10 mouse cellular contexts compared by ENCODE assay signal in genomic region chr8:13705668-13706067, GRCm38 (mm10). TPM values are rescaled to one million over a fixed set of nuclear protein-coding genes. Genes with fewer than 3 reads are reported as not detected.
DNase-seq lines count a peak whose midpoint lies in the region; ATAC-seq and TF ChIP-seq lines count a peak whose summit lies in the region.
"Had no signal": no experiment of that assay in that cellular context is flagged by ENCODE, and none has a peak within 500 bp of the region (broad histone marks: within the 10 kb centered on the region; RNA-seq: fewer than 3 reads in every experiment).

Gene Cfap97d2 (plus strand): TSS chr8:13705889.

- peak; percentile 77 to 81 for DNase-seq in cerebellum, postnatal 14 days
- no peak for DNase-seq in cerebellum, adult 11 months
- no peak for DNase-seq in heart, postnatal 0 days (ENCODE audit: low spot score)
- peak; percentile 56 for DNase-seq in left cerebral cortex, adult 11 months (ENCODE audit: low spot score)
- peak; percentile 46 for DNase-seq in stomach, postnatal 0 days (ENCODE audit: low spot score)

- H3K4me1 ChIP-seq in heart, postnatal 0 days (ENCODE audit: control insufficient read depth, insufficient read depth): peaks cover 16% of the 10 kb centered on the region; the same call in 1 of the 2 replicates
- peaks cover 9% of the 10 kb centered on the region for H3K4me1 ChIP-seq in midbrain, embryonic 16.5 days (ENCODE audit: control insufficient read depth, insufficient read depth, low read length)
- no peaks in the 10 kb centered on the region for H3K4me1 ChIP-seq in stomach, postnatal 0 days (replicated peaks; ENCODE audit: control insufficient read depth, insufficient read depth)

- TF ChIP-seq EP300 in heart, postnatal 0 days (IDR thresholded peaks at IDR 0.05; ENCODE audit: low read depth): no peak
- no peak for TF ChIP-seq EP300 in stomach, postnatal 0 days (optimal IDR thresholded peaks at IDR 0.05)

- H3K27me3 ChIP-seq in heart, postnatal 0 days (ENCODE audit: control insufficient read depth, insufficient read depth, low read length): no peaks in the 10 kb centered on the region
- no peaks in the 10 kb centered on the region for H3K27me3 ChIP-seq in midbrain, embryonic 16.5 days (ENCODE audit: control insufficient read depth, insufficient read depth, low read depth, low read length)
- no peaks in the 10 kb centered on the region for H3K27me3 ChIP-seq in stomach, postnatal 0 days (ENCODE audit: control insufficient read depth, insufficient read depth, low read length)

- H3K9me3 ChIP-seq in heart, postnatal 0 days (replicated peaks; ENCODE audit: control insufficient read depth, low read length): no peaks in the 10 kb centered on the region
- no peaks in the 10 kb centered on the region for H3K9me3 ChIP-seq in midbrain, embryonic 16.5 days (replicated peaks; ENCODE audit: control insufficient read depth, low read length, poor library complexity, severe bottlenecking)
- no peaks in the 10 kb centered on the region for H3K9me3 ChIP-seq in stomach, postnatal 0 days (ENCODE audit: control insufficient read depth, low read length)

- ATAC-seq in CD4-positive, CD25-positive, alpha-beta regulatory T cell, adult 4 months: peak; percentile 67
- 0 out of 2 replicates have a peak, but pooled peaks have one; percentile 39 for ATAC-seq in common myeloid progenitor, adult 5-6 weeks (replicated peaks; ENCODE audit: low read depth, poor library complexity, severe bottlenecking)
- peak; percentile 78 for ATAC-seq in heart, postnatal 0 days (ENCODE audit: insufficient read depth, low read depth)
- peak; percentile 99 for ATAC-seq in midbrain, embryonic 16.5 days
- ATAC-seq in stomach, postnatal 0 days (ENCODE audit: low FRiP score, low TSS enrichment): peak; percentile 35; the same call in 1 of the 2 replicates

- H3K36me3 ChIP-seq in heart, postnatal 0 days (replicated peaks; ENCODE audit: control insufficient read depth, insufficient read depth, low read length): no peaks in the 10 kb centered on the region
- H3K36me3 ChIP-seq in midbrain, embryonic 16.5 days (ENCODE audit: control insufficient read depth, insufficient read depth, low read length): no peaks in the 10 kb centered on the region
- H3K36me3 ChIP-seq in stomach, postnatal 0 days (ENCODE audit: control insufficient read depth, insufficient read depth, low read length): no peaks in the 10 kb centered on the region

- 30% methylated on average over 5 of the region's 5 CpGs for WGBS in heart, postnatal 0 days
- 2% methylated on average over 5 of the region's 5 CpGs for WGBS in midbrain, embryonic 16.5 days
- WGBS in stomach, postnatal 0 days: 18% methylated on average over 5 of the region's 5 CpGs

- H3K27ac ChIP-seq in heart, postnatal 0 days (ENCODE audit: low read depth): no peak within 1 kb of the TSS
- peak within 1 kb of the TSS; percentile 85 for H3K27ac ChIP-seq in midbrain, embryonic 16.5 days (ENCODE audit: low read length)
- no peak within 1 kb of the TSS for H3K27ac ChIP-seq in stomach, postnatal 0 days (replicated peaks)

- no peak within 1 kb of the TSS for H3K9ac ChIP-seq in heart, postnatal 0 days (replicated peaks; ENCODE audit: low read depth, low read length)
- H3K9ac ChIP-seq in midbrain, embryonic 16.5 days (ENCODE audit: low read depth, low read length): peak within 1 kb of the TSS; percentile 54; the same call in 1 of the 2 replicates
- no peak within 1 kb of the TSS for H3K9ac ChIP-seq in stomach, postnatal 0 days (ENCODE audit: low read length)

- H3K4me3 ChIP-seq in heart, postnatal 0 days (ENCODE audit: low read depth, low read length): no peak within 1 kb of the TSS
- H3K4me3 ChIP-seq in midbrain, embryonic 16.5 days (ENCODE audit: low read depth, low read length): peak within 1 kb of the TSS; percentile 24
- H3K4me3 ChIP-seq in stomach, postnatal 0 days (ENCODE audit: low read depth, low read length): no peak within 1 kb of the TSS

- H3K4me2 ChIP-seq in heart, postnatal 0 days (ENCODE audit: low read depth, low read length): no peak within 1 kb of the TSS
- peak within 1 kb of the TSS; percentile 56 for H3K4me2 ChIP-seq in midbrain, embryonic 16.5 days (ENCODE audit: low read length)
- H3K4me2 ChIP-seq in stomach, postnatal 0 days (replicated peaks; ENCODE audit: low read depth): no peak within 1 kb of the TSS

- no peak for TF ChIP-seq CTCF in heart, postnatal 0 days (IDR thresholded peaks at IDR 0.05; ENCODE audit: low read depth)
- TF ChIP-seq CTCF in stomach, postnatal 0 days (IDR thresholded peaks at IDR 0.05; ENCODE audit: low read depth): no peak

RNA-seq across cellular contexts. Expression of gene Cfap97d2, which starts in this region (rescaled TPM):
- polyA plus RNA-seq in CD4-positive, CD25-positive, alpha-beta regulatory T cell, adult 4 months (2017; shearing (Covaris generic)): not detected
- total RNA-seq in common myeloid progenitor, adult 5-6 weeks (2017): not detected in 2 replicates
- total RNA-seq in heart, postnatal 0 days (2014; rRNA removed; ENCODE audit: low replicate concordance): not detected in 2 replicates
- polyA plus RNA-seq in heart, postnatal 0 days (2015; fragmentation: Nextera tagmentation; extraction: Ambion mirVana): 0.10 TPM in 1 of 2 replicates, not detected in the other
- polyA plus RNA-seq in midbrain, embryonic 16.5 days (2015; fragmentation: Nextera tagmentation; extraction: Ambion mirVana): 1.4 and 1.9 TPM in 2 replicates
- 0.13 and 0.17 TPM in 2 replicates for polyA plus RNA-seq in stomach, postnatal 0 days (2015; fragmentation: Nextera tagmentation; extraction: Ambion mirVana)
- total RNA-seq: gastrocnemius, postnatal 36 days had no signal
- polyA plus RNA-seq: small intestine, adult 2 months had no signal

Comparison
In these comparisons a context has a peak if more than half of its experiments do, and no peak if none do; other contexts are left out.
1. DNase-seq: peak in cerebellum, postnatal 14 days (2 of 2) and left cerebral cortex, adult 11 months (single experiment); none in cerebellum, adult 11 months (single experiment) and heart, postnatal 0 days (single experiment).
2. Peak in ATAC-seq in CD4-positive, CD25-positive, alpha-beta regulatory T cell, adult 4 months; RNA of the gene not detected or under 1 TPM.
3. Peak in ATAC-seq in common myeloid progenitor, adult 5-6 weeks; RNA of the gene not detected or under 1 TPM.
4. Peak in ATAC-seq in heart, postnatal 0 days; RNA of the gene not detected or under 1 TPM.
5. Peak in DNase-seq and ATAC-seq in stomach, postnatal 0 days; RNA of the gene not detected or under 1 TPM.
6. ATAC-seq: peak in every context shown above with its lines; median percentile 99 in midbrain, embryonic 16.5 days; 78 in heart, postnatal 0 days; 67 in CD4-positive, CD25-positive, alpha-beta regulatory T cell, adult 4 months; 39 in common myeloid progenitor, adult 5-6 weeks; 35 in stomach, postnatal 0 days.